Mouse (Mus musculus) stomach, postnatal 0 days (tissue): ENCODE results near the gene Dlgap1. TPM values are rescaled to one million over a fixed set of nuclear protein-coding genes. Genes with fewer than 3 reads are reported as not detected.

Experiments used
- ATAC-seq: fragments of 200-750 bp; cut with Nextera tagmentation; 2 replicates; pipeline ENCODE4 v1.8.0; 2017; ENCODE audit not compliant: low FRiP score, low TSS enrichment
- DNase-seq: peaks from one replicate; pipeline ENCODE4 v3.0.0-alpha.2; 2016; ENCODE audit warnings: low spot score
- H3K27ac ChIP-seq: fragments of 300-500 bp; sonication (generic); replicated peaks from 2 replicates; pipeline ENCODE4 v1.5.1; 2014; ENCODE audit warnings: mild to moderate bottlenecking, control low read depth
- H3K27me3 ChIP-seq: fragments of 300-500 bp; sonication (generic); 2 replicates; pipeline ENCODE4 v1.6.1; 2014; ENCODE audit warnings: low read length; ENCODE audit not compliant: control insufficient read depth, insufficient read depth
- H3K36me3 ChIP-seq: fragments of 300-500 bp; sonication (generic); 2 replicates; pipeline ENCODE4 v1.6.1; 2014; ENCODE audit warnings: low read length, mixed read lengths; ENCODE audit not compliant: control insufficient read depth, insufficient read depth
- H3K4me1 ChIP-seq: fragments of 300-500 bp; sonication (generic); replicated peaks from 2 replicates; pipeline ENCODE4 v1.6.1; 2014; ENCODE audit warnings: antibody characterized with exemption; ENCODE audit not compliant: control insufficient read depth, insufficient read depth
- H3K4me2 ChIP-seq: fragments of 300-500 bp; sonication (generic); replicated peaks from 2 replicates; pipeline ENCODE4 v1.6.1; 2014; ENCODE audit warnings: low read depth, mild to moderate bottlenecking, control low read depth, moderate library complexity
- H3K4me3 ChIP-seq: fragments of 300-500 bp; sonication (generic); 2 replicates; pipeline ENCODE4 v1.5.1; 2014; ENCODE audit warnings: low read depth, low read length, control low read depth
- H3K9ac ChIP-seq: fragments of 300-500 bp; sonication (generic); 2 replicates; pipeline ENCODE4 v1.6.1; 2014; ENCODE audit warnings: mild to moderate bottlenecking, low read length, control low read depth, mixed read lengths
- H3K9me3 ChIP-seq: fragments of 300-500 bp; sonication (generic); 2 replicates; pipeline ENCODE4 v1.6.1; 2016; ENCODE audit warnings: low read length; ENCODE audit not compliant: control insufficient read depth
- CTCF ChIP-seq: IDR thresholded peaks from 2 replicates; pipeline ENCODE4 v1.5.1; 2016; ENCODE audit warnings: antibody characterized with exemption, low read depth, mild to moderate bottlenecking, moderate library complexity
- EP300 ChIP-seq: optimal IDR thresholded peaks from 2 replicates; pipeline ENCODE3; 2016; ENCODE audit warnings: antibody characterized with exemption
- WGBS: fragments of 180-500 bp; shearing (Covaris S2); extraction: QIAGEN DNeasy Blood & Tissue Kit; methylation state at CpG from one replicate; pipeline ENCODE4 v1.1.7; 2014; 5-methylcytosine and 5-hydroxymethylcytosine counted together
- polyA plus RNA-seq: library from polyadenylated mRNA; unstranded; fragments of >200 nt; fragmentation: Nextera tagmentation; extraction: Ambion mirVana; gene quantifications from 2 replicates; pipeline ENCODE4 v1.2.1, GENCODE M21; 2015

The Dlgap1 gene
- polyA plus RNA-seq, 1 experiment from 2014 or later = 1.6 TPM

- Histone ChIP-seq H3K4me1 (no peaks in the 10 kb centered on the region), H3K9me3 (no peaks in the 10 kb centered on the region), H3K36me3 (no peaks in the 10 kb centered on the region), H3K27me3 (no peaks in the 10 kb centered on the region), H3K9ac (no peak overlapping the region), H3K4me2 (no peak overlapping the region), H3K4me3 (no peak overlapping the region), H3K27ac (no peak overlapping the region)
- peak; percentile 82 for ATAC-seq
- WGBS = 53% methylated on average over 6 of the region's 6 CpGs
- DNase-seq = peak; percentile 52
- TF ChIP-seq CTCF (no peak), EP300 (no peak)
Measured at GRCm38 (mm10) chr17:70663992-70664391, 695.1 kb downstream of the Dlgap1 start.

GRCm38 (mm10) chr17:70664484-70665040 lies 695.7 kb downstream of the Dlgap1 start:
- H3K27me3 ChIP-seq = no peaks in the 10 kb centered on the region
- no peak for DNase-seq
- no peak overlapping the region for H3K4me2 ChIP-seq
- ATAC-seq = no peak
- no peaks in the 10 kb centered on the region for H3K36me3 ChIP-seq
- no peak overlapping the region for H3K9ac ChIP-seq
- no peaks in the 10 kb centered on the region for H3K4me1 ChIP-seq
- TF ChIP-seq EP300 = no peak
- no peak for TF ChIP-seq CTCF
- H3K27ac ChIP-seq = no peak overlapping the region
- H3K4me3 ChIP-seq = no peak overlapping the region
- H3K9me3 ChIP-seq = no peaks in the 10 kb centered on the region

- DNase-seq (no peak), ATAC-seq (no peak)
- Histone ChIP-seq H3K9me3 (no peaks in the 10 kb centered on the region), H3K27me3 (no peaks in the 10 kb centered on the region), H3K9ac (no peak overlapping the region), H3K4me2 (no peak overlapping the region), H3K36me3 (no peaks in the 10 kb centered on the region), H3K27ac (no peak overlapping the region), H3K4me1 (no peaks in the 10 kb centered on the region), H3K4me3 (no peak overlapping the region)
- 87% methylated on average over 13 of the region's 13 CpGs for WGBS
- TF ChIP-seq EP300 (no peak), CTCF (no peak)
Measured at GRCm38 (mm10) chr17:70673985-70674384, 705.1 kb downstream of the Dlgap1 start.

GRCm38 (mm10) chr17:70676522-70676921 lies 707.6 kb downstream of the Dlgap1 start:
- ATAC-seq (no peak), DNase-seq (no peak)
- 46% methylated on average over 2 of the region's 2 CpGs for WGBS
- Histone ChIP-seq H3K27ac (no peak overlapping the region), H3K9ac (no peak overlapping the region), H3K36me3 (no peaks in the 10 kb centered on the region), H3K9me3 (no peaks in the 10 kb centered on the region), H3K4me3 (no peak overlapping the region), H3K27me3 (no peaks in the 10 kb centered on the region), H3K4me1 (no peaks in the 10 kb centered on the region), H3K4me2 (no peak overlapping the region)
- TF ChIP-seq CTCF = no peak
- TF ChIP-seq EP300 = no peak

DNA sequence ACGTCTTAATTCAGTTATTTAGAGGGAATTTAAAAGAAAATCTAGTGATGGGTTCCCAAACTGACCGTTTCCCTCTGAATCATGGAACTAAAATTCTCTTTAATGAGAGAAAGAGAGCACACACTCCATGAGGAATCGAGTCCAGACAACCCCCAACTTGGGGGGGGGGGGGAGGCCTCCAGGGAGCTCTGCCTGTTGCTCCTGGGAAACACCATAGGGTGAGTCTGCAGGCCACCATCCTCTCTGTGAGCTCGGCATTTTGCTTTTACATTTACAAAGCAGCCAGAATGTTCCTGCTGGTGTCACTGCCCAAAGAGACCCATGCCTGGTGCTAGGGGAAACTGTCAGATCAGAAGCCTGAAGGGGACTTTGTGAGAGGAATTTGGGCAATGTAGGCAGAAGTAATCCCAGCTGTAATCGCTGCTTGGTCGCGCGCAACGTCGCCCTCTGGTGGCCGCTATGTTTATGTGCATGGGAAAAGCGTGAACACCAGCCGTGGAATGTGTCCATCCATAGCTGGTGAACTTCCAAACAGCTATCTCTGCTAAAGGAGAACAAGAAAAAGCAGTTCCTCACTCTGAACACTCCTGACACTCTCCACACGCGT lies 714.8 kb downstream of the Dlgap1 start:
- Histone ChIP-seq H3K27ac (no peak overlapping the region), H3K27me3 (no peaks in the 10 kb centered on the region), H3K9me3 (no peaks in the 10 kb centered on the region), H3K36me3 (no peaks in the 10 kb centered on the region), H3K4me3 (no peak overlapping the region), H3K9ac (no peak overlapping the region), H3K4me1 (no peaks in the 10 kb centered on the region), H3K4me2 (no peak overlapping the region)
- ATAC-seq = peak; percentile 70
- WGBS = 11% methylated on average over 15 of the region's 15 CpGs
- TF ChIP-seq CTCF (peak; percentile 97), EP300 (no peak)
- peak; percentile 71 for DNase-seq

DNA sequence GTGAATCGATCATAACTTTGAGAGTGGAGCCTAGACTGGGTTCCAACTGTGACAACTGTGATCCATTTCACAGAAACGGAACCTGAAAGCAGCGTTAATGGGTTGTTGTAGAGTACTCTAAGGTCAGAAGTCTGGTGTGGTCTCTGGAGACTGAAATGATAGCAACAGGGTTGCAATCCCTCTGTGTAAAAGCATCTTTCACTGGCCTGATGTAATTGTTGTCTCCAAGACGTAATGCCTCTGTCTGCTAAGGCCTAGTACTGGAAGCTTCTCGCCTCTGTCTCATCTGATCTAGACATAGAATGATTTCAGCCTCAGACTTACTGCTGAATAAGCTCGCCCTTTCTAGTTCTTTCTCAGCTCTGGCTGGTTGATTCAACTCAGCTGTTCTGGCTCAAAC lies 721.3 kb downstream of the Dlgap1 start:
- DNase-seq = no peak
- no peak overlapping the region for H3K4me3 ChIP-seq
- no peak overlapping the region for H3K4me2 ChIP-seq
- TF ChIP-seq CTCF (no peak), EP300 (no peak)
- no peaks in the 10 kb centered on the region for H3K27me3 ChIP-seq
- no peak overlapping the region for H3K27ac ChIP-seq
- H3K36me3 ChIP-seq = no peaks in the 10 kb centered on the region
- no peak overlapping the region for H3K9ac ChIP-seq
- no peaks in the 10 kb centered on the region for H3K4me1 ChIP-seq
- no peaks in the 10 kb centered on the region for H3K9me3 ChIP-seq
- no peak for ATAC-seq
- WGBS = 70% methylated on average over 6 of the region's 6 CpGs
